Mouse (Mus musculus) MEL-GATA-1-ER (cell line): ENCODE measurements around the gene Zfp148.
"Not testable (repeated sequence)": the region's sequence is repeated elsewhere in the genome, so short reads cannot be mapped to it uniquely, and the experiment has no call there.

Experiments
- DNase-seq: peaks from one replicate; pipeline ENCODE4 v3.0.0-alpha.2; 2012; ENCODE audit warnings: low read depth; ENCODE audit errors: extremely low read depth

The Zfp148 gene

GRCm38 (mm10) chr16:33381614-33382245 lies 1.1 kb downstream of the Zfp148 start:
- DNase-seq = no peak

GRCm38 (mm10) chr16:33382341-33382740 lies 1.7 kb downstream of the Zfp148 start:
- no peak for DNase-seq

- DNase-seq = no peak
Measured at GRCm38 (mm10) chr16:33383584-33383983, 2.9 kb downstream of the Zfp148 start.

DNA sequence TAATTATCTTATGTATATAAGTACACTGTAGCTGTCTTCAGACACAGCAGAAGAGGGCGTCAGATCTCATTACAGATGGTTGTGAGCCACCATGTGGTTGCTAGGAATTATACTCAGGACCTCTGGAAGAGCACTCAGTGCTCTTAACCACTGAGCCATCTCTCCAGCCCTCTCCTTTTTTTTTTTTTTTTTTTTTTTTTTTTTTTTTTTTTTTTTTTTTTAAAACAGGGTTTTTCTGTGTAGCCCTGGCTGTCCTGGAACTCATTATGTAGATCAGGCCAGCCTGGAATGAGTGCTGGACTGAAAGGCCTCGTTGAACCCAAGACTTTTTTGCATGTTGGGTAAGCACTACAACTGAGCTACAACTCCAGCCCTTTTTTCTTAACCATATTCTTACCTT lies 3.4 kb downstream of the Zfp148 start:
- DNase-seq = not testable (repeated sequence)

DNA sequence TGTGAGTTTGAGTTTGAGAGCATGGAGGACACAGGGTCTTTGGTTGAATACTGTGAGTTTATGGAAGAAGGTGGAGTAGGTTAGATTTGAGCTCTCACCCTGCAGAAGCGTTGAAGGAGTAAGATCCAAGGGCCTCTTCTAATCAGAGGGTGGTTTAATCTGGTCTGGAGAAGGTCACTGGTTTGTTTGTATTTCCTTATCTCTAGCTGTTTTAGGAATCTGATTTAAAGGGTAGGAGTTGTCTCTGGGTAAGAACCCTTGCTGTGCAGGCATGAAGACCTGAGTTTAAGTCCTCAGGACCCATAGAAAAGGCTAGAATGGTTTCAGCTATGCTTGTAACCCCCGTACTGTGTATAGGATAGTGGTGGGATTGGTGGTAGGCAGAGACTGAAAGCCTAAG lies 6.4 kb downstream of the Zfp148 start:
- no peak for DNase-seq

GRCm38 (mm10) chr16:33387420-33387819 lies 6.8 kb downstream of the Zfp148 start:
- no peak for DNase-seq

DNA sequence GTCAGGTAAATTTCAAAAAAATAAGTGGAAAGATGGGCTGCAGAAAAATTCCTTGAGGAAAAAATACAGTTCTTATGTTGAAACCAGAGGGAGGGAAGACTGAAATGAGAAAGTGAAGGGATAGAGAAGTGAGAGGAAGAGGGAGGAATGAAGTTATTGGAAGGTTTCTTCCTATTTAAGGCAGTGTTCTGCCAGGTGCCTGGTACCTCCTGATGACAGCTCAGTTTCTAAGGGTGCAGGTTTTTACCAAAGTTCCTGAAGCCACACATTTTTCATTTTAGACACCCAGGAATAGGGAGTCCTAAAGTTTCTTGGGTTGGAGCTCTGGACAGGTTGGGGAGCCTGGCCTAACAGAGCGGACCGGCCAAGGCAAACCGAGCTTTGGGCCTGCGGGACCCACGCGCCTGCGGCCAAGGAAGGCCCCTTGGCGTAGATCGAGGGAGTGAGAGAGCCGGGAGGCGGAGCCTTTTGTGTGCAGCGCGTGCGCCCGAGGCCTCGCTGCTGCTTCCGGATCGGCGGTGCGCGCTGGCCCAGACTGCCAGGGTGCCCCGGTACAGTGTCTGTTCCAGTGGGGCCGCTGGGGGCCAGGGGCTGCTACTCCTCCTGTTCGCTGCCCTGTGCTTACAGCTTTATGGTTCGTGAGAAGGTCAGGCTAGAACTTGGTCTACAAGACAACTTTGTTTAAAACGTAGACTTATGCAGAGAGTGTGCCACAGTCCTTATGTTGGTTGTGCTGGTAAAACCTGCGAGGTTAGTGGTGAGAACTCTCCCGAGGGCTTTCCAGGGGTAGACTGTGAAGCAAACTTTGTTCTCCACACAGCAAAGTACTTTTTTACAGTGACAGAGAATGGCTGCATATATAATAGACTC lies 19.5 kb downstream of the Zfp148 start:
- DNase-seq = no peak

DNA sequence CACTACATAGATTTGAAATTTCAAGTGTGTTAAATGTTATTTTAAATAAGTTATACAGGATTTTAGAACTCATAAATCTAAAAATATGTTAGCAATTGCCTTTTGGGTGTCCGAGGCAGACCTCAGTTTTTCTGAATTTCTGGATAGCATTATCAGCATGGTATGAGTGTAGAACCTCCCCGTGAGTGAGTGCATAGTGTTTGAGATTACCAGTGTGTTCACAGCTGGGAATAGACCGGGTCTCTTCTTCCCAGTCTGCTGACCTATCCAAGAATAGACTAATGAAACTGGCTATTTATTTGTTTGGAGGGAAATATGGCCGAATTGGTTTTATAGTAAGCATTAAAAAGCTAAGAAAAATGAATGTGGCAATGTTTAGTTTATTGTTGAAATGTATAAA lies 20.3 kb downstream of the Zfp148 start:
- no peak for DNase-seq

DNA sequence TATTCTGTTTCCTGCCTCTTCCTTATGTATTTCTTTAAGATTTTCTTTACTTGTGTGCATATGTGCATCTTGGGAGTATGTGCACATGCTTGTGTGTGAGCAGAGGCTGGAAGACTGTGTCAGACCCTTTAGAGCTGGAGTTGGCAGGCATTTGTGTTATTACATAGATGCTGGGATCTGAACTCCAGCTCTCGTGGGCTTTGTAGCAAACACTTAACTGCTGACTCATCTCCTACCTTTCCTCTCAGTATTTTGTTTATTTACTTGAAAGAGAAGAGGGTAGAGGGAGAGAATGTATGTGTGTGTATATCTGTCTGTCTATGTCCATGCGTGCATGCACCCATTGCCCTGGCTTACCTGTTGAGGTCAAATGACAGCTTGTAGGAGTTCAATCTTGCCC lies 22.6 kb downstream of the Zfp148 start:
- DNase-seq = no peak

DNA sequence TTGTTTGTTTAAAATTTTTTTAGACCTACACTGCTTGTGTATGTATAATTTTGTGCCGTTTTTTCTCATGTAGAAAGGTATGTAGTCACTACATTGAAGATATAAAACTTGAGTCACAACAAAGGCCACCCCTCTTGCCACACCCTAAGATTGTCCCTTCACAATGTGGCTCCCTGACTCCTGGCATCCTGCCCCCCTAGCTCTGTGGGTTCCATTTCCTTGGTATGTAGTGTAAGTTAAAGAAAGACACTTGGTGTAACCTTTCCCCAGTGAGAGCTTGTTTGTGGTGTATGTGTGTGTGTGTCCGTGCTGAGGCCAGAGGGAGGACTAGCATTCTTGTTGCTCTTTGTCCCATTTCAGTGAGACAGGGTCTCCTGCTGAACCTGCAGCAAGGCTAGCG lies 23.4 kb downstream of the Zfp148 start:
- DNase-seq = no peak

GRCm38 (mm10) chr16:33405487-33405886 lies 24.9 kb downstream of the Zfp148 start:
- DNase-seq = no peak

DNA sequence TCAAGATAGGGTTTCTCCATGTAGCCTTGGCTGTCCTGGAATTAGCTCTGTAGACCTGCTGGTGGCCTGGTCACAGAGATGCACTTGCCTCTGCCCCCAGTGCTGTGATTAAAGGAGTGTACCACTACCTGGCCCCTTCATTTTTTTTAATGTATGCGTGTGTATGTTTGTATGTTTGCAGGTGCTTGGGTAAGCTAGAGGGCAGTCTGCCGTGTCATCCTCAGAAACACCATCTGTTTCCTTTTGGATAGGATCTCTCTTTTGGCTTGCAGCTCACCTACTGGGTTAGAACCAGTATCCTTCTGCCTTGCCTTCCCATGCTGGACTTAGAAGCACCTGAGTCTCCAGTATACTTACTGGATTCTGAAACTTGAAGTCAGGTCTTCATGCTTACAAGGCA lies 29.5 kb downstream of the Zfp148 start:
- no peak for DNase-seq

- DNase-seq = no peak
Measured at GRCm38 (mm10) chr16:33410605-33411004, 30.0 kb downstream of the Zfp148 start.

DNA sequence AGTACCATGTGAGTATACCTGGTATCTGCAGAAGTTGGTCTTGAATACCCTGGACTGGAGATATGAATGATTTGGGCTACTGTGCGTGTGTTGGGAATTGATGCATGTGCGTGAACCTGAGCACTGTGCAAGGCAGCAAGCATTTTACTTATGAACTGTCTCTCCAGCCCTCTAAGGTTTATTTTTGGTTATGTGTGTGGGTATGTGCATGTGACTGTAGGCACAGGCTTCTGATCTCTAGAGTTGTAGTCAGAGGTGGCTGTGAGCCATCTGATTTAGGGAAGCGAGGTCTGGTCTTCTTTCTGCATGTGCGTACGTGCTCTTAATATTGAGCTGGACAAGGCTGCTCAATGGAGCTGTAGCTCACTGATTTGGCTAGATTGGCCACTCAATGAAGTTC lies 33.6 kb downstream of the Zfp148 start:
- no peak for DNase-seq

DNA sequence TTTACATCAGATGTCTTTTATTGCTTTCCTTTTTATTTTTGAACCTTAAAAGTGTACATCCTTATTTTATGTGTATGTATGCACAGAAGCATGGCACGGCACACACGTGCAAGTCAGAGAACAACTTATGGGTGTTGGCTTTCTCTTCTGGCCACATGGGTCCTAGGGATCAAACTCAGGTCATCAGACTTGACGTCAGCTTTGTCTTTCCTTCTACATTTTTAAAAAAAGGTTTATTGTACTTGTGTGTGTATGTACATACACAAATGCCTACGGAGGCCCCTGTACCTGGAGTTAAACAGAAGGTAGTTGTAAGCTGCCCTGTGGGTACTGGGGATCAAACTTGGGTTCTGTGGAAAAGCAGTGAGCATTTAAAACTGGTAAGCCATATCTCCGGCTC lies 35.0 kb downstream of the Zfp148 start:
- no peak for DNase-seq

DNA sequence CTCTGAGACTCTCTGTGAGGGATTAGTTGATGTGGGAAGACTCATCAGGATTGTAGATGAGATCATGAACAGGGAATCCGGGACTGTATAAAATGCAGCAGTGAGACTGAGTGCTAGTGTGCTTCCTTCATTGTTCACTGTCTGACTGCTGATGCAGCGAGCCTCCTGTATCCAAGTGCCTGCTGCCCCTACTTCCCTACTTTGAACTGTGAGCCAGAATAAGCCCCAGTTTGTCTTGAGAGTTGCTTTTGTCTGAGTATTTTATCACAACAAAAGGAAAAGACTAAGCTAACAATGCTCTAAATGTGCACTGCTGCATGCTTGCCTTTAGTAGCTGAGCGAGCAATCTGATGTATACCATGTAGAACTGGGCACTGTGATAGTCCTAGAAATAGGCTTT lies 47.7 kb downstream of the Zfp148 start:
- no peak for DNase-seq

DNA sequence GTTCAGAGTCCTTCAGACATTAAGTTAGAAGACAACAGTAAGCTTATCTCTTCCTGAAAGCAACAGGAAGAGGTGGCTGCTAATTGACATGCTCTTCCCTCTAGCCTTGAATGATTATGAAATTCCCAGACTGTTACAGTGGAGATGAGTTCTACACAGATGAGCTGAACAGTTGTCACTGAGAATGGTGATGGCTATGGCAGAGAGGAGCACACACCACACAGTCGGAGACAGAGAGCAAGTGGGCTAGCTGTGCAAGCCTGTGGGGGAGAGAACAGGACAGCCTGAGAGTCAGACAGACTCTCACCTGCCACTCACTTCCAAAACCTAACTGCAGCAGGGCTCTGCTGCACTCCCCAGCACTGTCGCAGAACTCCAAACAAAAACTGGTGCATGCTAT lies 51.0 kb downstream of the Zfp148 start:
- DNase-seq = no peak

GRCm38 (mm10) chr16:33441065-33441464 lies 60.4 kb downstream of the Zfp148 start:
- no peak for DNase-seq

DNA sequence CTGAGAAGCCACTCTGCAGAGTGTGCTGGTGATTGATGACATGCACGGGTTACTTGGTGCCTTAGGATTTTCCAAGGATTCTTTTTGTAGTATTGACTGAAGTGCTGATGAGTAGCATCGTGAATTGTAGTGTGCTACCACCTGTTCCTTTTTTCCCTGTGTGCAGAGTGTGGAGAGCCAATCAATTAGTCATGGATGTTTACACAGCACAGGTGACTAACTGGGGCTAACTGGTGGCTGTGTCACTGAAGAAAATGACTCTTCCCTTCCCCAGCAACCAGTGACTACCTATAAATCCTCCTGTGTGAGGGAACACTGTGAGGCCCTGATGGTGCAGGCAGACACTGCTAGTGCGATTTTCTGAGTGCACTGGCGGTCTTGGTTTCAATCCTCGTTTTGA lies 66.2 kb downstream of the Zfp148 start:
- DNase-seq = no peak

DNA sequence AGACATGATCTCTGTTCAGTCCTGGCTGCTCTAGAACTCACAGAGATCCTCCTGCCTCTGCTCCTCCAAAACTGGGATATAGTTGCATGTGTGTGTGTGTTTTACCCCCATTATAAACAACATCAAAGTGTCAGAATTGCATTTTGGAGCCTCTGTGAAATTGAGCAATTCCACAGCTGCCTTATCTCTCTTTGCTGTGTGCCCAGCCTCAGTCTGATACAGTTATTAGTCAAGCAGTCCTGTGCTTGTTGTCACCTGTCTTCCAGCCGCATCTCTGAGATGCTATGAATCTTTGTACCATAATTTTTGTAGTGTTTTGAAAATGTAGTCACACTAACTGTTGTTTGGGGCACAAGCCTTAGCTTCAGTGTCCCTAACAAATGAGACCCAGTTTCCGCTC lies 73.2 kb downstream of the Zfp148 start:
- no peak for DNase-seq

- DNase-seq = no peak
Measured at GRCm38 (mm10) chr16:33454306-33454705, 73.7 kb downstream of the Zfp148 start.

GRCm38 (mm10) chr16:33455263-33455910 lies 74.8 kb downstream of the Zfp148 start:
- DNase-seq = no peak
